Mouse (Mus musculus) adrenal gland, postnatal 14 days (tissue): ENCODE data around the gene Slc13a5. TPM values are rescaled to one million over a fixed set of nuclear protein-coding genes. Genes with fewer than 3 reads are reported as not detected.

Source experiments
- DNase-seq: peaks from one replicate; pipeline ENCODE4 v3.0.0; 2021; ENCODE audit warnings: mixed read lengths
- total RNA-seq: library from RNA; stranded (reverse); gene quantifications from 2 replicates; pipeline ENCODE4 v1.2.3, GENCODE M21; 2021

Gene Slc13a5
- total RNA-seq, 1 experiment from 2014 or later = 0.11 TPM

- DNase-seq = no peak
Measured at GRCm38 (mm10) chr11:72205256-72205655, 61.8 kb downstream of the Slc13a5 start.

- DNase-seq = no peak
Measured at GRCm38 (mm10) chr11:72203440-72203839, 63.6 kb downstream of the Slc13a5 start.

GRCm38 (mm10) chr11:72196506-72196905 lies 70.5 kb downstream of the Slc13a5 start:
- DNase-seq = no peak

DNA sequence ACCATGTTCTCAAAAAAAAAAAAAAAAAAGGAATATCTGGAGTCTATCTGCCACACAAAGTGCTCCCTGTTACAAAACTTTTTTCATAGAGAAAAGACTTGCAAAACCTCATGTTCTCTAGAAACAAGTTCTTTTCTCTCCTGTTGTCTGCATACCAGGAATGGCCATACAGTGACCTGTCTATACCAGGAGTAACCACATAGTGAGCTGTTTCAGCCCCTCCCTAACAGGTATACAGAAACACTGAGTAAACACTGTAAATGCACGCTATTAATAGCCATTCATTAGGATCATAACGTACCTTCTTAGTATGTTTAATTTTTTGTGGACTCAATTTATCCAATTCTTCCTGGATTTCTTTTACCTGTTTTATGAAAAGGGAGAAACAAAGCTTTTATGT lies 72.8 kb downstream of the Slc13a5 start:
- no peak for DNase-seq

Other genes with a start within 250 kb of the Slc13a5 start
- 0.15 and 0.41 TPM in 2 replicates for gene Aipl1, start 229.7 kb downstream of the Slc13a5 start, total RNA-seq
- 13.2 and 13.4 TPM in 2 replicates for gene Pimreg, start 225.2 kb downstream of the Slc13a5 start, total RNA-seq
- gene Pitpnm3, start 131.4 kb downstream of the Slc13a5 start, total RNA-seq = 0.63 and 1.4 TPM in 2 replicates
- gene Gm43951, start 60.4 kb downstream of the Slc13a5 start, total RNA-seq = 0.78 and 1.4 TPM in 2 replicates
- gene 4933427D14Rik, start 59.8 kb downstream of the Slc13a5 start, total RNA-seq = 8.1 and 9.4 TPM in 2 replicates
- 72.5 and 75.9 TPM in 2 replicates for gene Txndc17, start 59.7 kb downstream of the Slc13a5 start, total RNA-seq
- 12.3 and 13.6 TPM in 2 replicates for gene Med31, start 51.6 kb downstream of the Slc13a5 start, total RNA-seq
- gene Xaf1, start 34.4 kb upstream of the Slc13a5 start, total RNA-seq = 15.3 and 16.5 TPM in 2 replicates
- not detected in 2 replicates for gene Fbxo39, start 47.2 kb upstream of the Slc13a5 start, total RNA-seq
- not detected in 2 replicates for gene Tekt1, start 95.2 kb upstream of the Slc13a5 start, total RNA-seq
- gene Smtnl2, start 144.5 kb upstream of the Slc13a5 start, total RNA-seq = 4.1 and 5.4 TPM in 2 replicates
- gene Ggt6, start 168.3 kb upstream of the Slc13a5 start, total RNA-seq = 1.7 and 2.8 TPM in 2 replicates
- gene Mybbp1a, start 174.1 kb upstream of the Slc13a5 start, total RNA-seq = 85.6 and 101 TPM in 2 replicates
- gene Spns2, start 222.7 kb upstream of the Slc13a5 start, total RNA-seq = 6.9 and 13.1 TPM in 2 replicates